Mouse (Mus musculus) G1E (cell line): ENCODE measurements around the gene Zfp423. TPM values are rescaled to one million over a fixed set of nuclear protein-coding genes. Genes with fewer than 3 reads are reported as not detected.
A peak's percentile ranks its signal among the peaks of the same experiment; 100 is the strongest.

Experiments
- ATAC-seq: 2 replicates; pipeline ENCODE4 v1.8.0; 2016; ENCODE audit warnings: mild to moderate bottlenecking; ENCODE audit not compliant: insufficient number of reproducible peaks, poor library complexity, low FRiP score, severe bottlenecking; ENCODE audit errors: extremely low read depth
- DNase-seq: peaks from one replicate; pipeline ENCODE4 v3.0.0; 2012; ENCODE audit warnings: low spot score
- H3K27me3 ChIP-seq: 2 replicates; pipeline ENCODE4 v1.6.1; 2012; ENCODE audit warnings: mild to moderate bottlenecking, low read length, inconsistent platforms; ENCODE audit not compliant: insufficient read depth
- H3K36me3 ChIP-seq: replicated peaks from 2 replicates; pipeline ENCODE3; 2012; ENCODE audit warnings: mild to moderate bottlenecking, inconsistent platforms
- H3K4me1 ChIP-seq: 2 replicates; pipeline ENCODE4 v1.6.1; 2012; ENCODE audit warnings: low read depth, low read length, inconsistent platforms, mixed read lengths; ENCODE audit not compliant: insufficient read depth
- H3K4me3 ChIP-seq: 2 replicates; pipeline ENCODE4 v1.5.1; 2012; ENCODE audit warnings: low read depth, mild to moderate bottlenecking, inconsistent platforms, low read length, moderate library complexity, mixed read lengths
- H3K9me3 ChIP-seq: replicated peaks from 2 replicates; pipeline ENCODE4 v1.6.1; 2012; ENCODE audit warnings: inconsistent platforms
- CTCF ChIP-seq: IDR thresholded peaks from 2 replicates; pipeline ENCODE4 v1.5.1; 2012; ENCODE audit warnings: low read depth, low read length, inconsistent platforms, mixed read lengths
- GATA1 ChIP-seq: IDR thresholded peaks from 2 replicates; pipeline ENCODE4 v1.6.1; 2012; ENCODE audit warnings: borderline replicate concordance, low read length, inconsistent platforms, mixed read lengths
- GATA2 ChIP-seq: IDR thresholded peaks from 2 replicates; pipeline ENCODE4 v1.6.1; 2012; ENCODE audit warnings: low read depth, low read length, inconsistent platforms, borderline replicate concordance
- POLR2AphosphoS5 ChIP-seq: IDR thresholded peaks from 2 replicates; pipeline ENCODE4 v1.6.1; 2012; ENCODE audit warnings: low read depth, low read length, inconsistent platforms; ENCODE audit not compliant: insufficient replicate concordance
- TAL1 ChIP-seq: conservative IDR thresholded peaks from 2 replicates; pipeline ENCODE4 v1.6.1; 2012; ENCODE audit warnings: low read depth, low read length, inconsistent platforms, mixed read lengths
- polyA plus RNA-seq: library from polyadenylated mRNA; stranded (reverse); fragments of >175 nt; gene quantifications from 2 replicates; pipeline ENCODE4 v1.2.3, GENCODE M21; 2012
- total RNA-seq, 2 experiments: library from RNA; stranded (forward) in 1 of 2; stranded (reverse) in 1 of 2; fragments of 200-1000 nt in 1 of 2; fragments of >200 nt in 1 of 2; fragmentation: Nextera tagmentation in 1 of 2; gene quantifications; 2 replicates each; pipeline ENCODE4 v1.2.3; 2014 to 2017

The Zfp423 gene
- total and polyA plus RNA-seq, 3 experiments = not detected

DNA sequence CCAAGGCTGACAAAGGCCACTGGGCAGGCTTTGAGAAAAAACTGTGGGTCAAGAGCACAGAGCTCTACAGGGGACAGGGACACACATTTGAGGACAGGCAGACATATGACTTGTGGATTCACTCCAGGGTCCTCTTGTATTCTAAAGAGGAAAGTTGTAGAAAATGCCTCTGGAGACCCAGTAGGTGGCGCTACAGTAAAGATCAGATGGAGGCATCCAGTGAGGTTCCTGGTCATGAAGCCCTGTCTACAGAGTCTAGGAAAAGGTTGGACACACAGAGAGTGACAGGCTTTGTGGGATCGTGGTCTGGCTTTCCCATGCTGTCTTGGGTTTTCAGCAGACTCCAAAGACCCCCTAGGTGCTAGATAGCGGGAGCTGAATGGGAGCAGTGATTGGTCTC, 318.5 kb downstream of the Zfp423 start:
- DNase-seq (no peak), ATAC-seq (no peak)
- no peaks in the 10 kb centered on the region for H3K36me3 ChIP-seq
- H3K27me3 ChIP-seq = no peaks in the 10 kb centered on the region
- H3K4me1 ChIP-seq = no peaks in the 10 kb centered on the region
- H3K9me3 ChIP-seq = peaks cover 86% of the 10 kb centered on the region
- no peak overlapping the region for H3K4me3 ChIP-seq
- TF ChIP-seq GATA1 = no peak
- no peak for TF ChIP-seq POLR2AphosphoS5

DNA sequence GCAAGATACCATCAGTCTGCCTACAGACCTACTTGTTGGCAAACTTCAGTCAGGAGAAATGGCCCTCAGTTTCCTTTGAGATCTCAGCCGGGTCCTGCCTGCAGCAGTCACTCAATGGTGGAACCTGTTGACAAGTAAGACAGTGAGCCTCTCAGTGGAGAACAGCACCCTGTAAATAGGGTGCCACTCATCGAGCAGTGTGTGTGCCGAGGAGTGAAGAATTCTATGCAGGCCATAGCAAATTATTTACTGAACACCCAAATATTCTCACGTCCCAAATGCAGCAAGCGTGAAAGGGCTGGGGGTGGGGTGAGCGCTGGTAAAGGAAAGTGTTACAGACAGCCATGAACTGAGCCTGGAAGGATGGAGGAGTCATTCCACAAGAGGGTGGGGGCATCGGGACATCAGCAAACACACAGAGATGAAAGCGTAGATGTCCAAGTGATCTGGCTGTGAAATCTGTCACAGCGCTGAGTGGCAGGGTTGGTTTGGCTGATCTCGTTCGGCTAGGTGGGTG, 323.1 kb downstream of the Zfp423 start:
- peaks cover 79% of the 10 kb centered on the region for H3K9me3 ChIP-seq
- no peaks in the 10 kb centered on the region for H3K36me3 ChIP-seq
- no peaks in the 10 kb centered on the region for H3K4me1 ChIP-seq
- no peak for ATAC-seq
- TF ChIP-seq TAL1 = no peak
- TF ChIP-seq CTCF = no peak
- no peak for TF ChIP-seq POLR2AphosphoS5
- TF ChIP-seq GATA2 = no peak
- TF ChIP-seq GATA1 = no peak
- DNase-seq = no peak
- H3K27me3 ChIP-seq = no peaks in the 10 kb centered on the region
- H3K4me3 ChIP-seq = no peak overlapping the region

DNA sequence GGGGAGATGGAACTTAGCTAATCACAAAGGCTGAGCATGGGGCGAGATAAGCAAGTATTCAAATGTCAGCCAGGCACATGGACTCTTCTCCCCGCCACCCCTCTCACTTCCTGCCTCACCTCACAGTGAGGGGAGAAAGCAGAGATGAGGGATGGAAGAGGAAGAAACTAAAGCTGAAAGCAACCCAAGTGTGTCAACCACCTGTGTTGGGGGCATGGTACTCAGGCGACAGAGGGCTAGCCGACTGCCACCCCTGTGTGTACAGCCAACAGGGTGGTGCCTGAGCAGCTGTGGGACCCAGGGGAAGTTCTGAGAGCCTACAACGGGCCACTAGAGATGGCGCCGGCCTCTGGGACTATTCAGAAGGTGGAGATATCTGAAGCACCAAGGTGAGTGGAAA, 327.6 kb downstream of the Zfp423 start:
- no peak for TF ChIP-seq GATA2
- TF ChIP-seq TAL1 = no peak
- no peak for TF ChIP-seq CTCF
- no peak for TF ChIP-seq POLR2AphosphoS5
- no peak for TF ChIP-seq GATA1
- no peaks in the 10 kb centered on the region for H3K36me3 ChIP-seq
- H3K9me3 ChIP-seq = peaks cover 78% of the 10 kb centered on the region
- H3K4me1 ChIP-seq = no peaks in the 10 kb centered on the region
- ATAC-seq (no peak), DNase-seq (no peak)
- no peak overlapping the region for H3K4me3 ChIP-seq
- H3K27me3 ChIP-seq = no peaks in the 10 kb centered on the region

DNA sequence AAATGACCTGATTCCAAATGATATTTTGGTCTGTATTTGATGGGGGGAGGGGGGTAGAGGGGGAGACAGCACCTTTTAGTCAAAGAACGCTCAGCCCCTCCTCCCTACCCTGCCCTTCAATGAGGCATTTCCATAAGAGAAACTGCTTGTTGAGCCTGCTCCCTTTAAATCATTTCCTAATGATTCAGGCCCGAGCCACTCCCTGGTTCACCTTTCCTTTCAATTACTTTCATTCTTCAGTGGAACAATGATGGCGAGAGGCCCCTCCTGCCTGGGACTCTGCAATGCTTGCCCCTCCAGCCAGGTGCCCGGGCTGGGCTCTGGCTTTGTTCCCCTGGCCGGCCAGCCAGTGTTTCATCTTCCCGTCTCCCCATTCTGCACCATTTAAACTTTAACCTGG, 329.7 kb downstream of the Zfp423 start:
- H3K36me3 ChIP-seq = no peaks in the 10 kb centered on the region
- ATAC-seq (no peak), DNase-seq (no peak)
- no peak for TF ChIP-seq GATA2
- no peak for TF ChIP-seq POLR2AphosphoS5
- no peak for TF ChIP-seq TAL1
- TF ChIP-seq CTCF = no peak
- TF ChIP-seq GATA1 = no peak
- H3K4me1 ChIP-seq = no peaks in the 10 kb centered on the region
- H3K4me3 ChIP-seq = no peak overlapping the region
- no peaks in the 10 kb centered on the region for H3K27me3 ChIP-seq
- H3K9me3 ChIP-seq = peaks cover 73% of the 10 kb centered on the region

DNA sequence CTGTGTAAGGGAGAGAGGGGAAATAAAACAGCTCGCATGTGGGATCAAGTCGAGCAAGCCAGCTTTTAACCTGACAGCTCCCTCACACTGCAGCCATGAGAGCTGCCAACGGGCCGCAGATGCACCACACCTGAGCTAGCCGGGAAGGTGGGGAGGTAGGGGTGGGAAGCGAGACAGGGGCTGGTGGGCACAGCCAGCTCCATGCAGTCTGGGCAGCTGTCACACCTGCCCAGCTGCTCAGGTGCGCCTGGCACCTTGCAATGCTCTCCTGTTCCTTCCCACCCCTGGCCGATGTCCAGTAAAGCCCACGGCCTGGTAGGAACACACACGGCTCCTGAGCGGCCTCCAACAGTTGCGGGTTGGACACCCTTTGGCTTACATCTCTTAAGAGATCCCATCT, 338.2 kb downstream of the Zfp423 start:
- TF ChIP-seq POLR2AphosphoS5 (no peak), GATA1 (no peak), TAL1 (no peak), GATA2 (no peak), CTCF (no peak)

DNA sequence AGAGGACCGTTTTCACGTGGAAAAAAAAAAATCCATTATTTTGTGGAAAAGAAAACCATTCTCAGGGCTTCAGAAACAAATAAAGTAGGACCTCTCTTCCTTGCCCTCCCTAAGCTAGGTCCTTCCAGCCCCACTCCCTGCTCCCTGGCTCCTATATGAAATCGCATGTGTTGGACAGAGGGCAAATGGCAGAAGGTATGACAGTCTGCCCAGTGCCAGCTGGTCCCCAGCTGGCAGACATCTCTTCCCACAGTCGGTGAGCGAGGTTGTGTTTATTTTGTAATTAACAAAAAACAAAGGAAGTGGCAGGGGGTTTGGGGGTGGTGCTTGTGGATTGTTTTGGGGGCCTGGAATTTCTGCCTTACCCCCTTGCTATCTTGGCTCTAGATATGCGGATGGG, 339.2 kb downstream of the Zfp423 start:
- TF ChIP-seq GATA2 (no peak), POLR2AphosphoS5 (no peak), GATA1 (no peak), CTCF (no peak), TAL1 (no peak)
- Histone ChIP-seq H3K36me3 (no peaks in the 10 kb centered on the region), H3K4me3 (no peak overlapping the region), H3K9me3 (peaks cover 84% of the 10 kb centered on the region), H3K4me1 (no peaks in the 10 kb centered on the region), H3K27me3 (no peaks in the 10 kb centered on the region)
- DNase-seq = no peak
- no peak for ATAC-seq

More for the DNA sequence above, 338.2 kb downstream of the Zfp423 start:
- DNase-seq = no peak
- H3K27me3 ChIP-seq = no peaks in the 10 kb centered on the region
- peak overlapping the region; percentile 30; the same call in 1 of the 2 replicates for H3K4me3 ChIP-seq
- no peaks in the 10 kb centered on the region for H3K36me3 ChIP-seq
- H3K9me3 ChIP-seq = peaks cover 80% of the 10 kb centered on the region
- ATAC-seq = no peak
- H3K4me1 ChIP-seq = no peaks in the 10 kb centered on the region

DNA sequence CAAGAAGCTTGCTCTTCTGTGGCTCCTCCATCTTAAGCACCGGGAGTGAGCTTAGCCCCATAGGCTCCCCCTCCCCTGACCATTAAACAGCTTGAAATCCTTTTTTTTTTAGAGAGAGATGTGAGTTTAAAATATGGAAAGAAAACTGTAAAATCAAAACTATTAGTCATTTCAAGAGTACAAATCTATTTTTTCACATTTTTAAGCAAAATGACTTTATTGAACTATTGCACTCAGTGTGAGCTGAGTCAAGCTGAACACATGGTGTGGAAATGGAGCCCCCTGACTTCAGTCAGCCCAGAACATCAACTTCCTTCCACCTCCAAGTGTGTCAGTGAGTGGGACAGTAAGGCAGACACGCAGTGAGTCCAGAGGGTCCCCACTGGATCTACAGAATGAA, 339.9 kb downstream of the Zfp423 start:
- no peaks in the 10 kb centered on the region for H3K27me3 ChIP-seq
- no peaks in the 10 kb centered on the region for H3K4me1 ChIP-seq
- no peak for DNase-seq
- no peak for ATAC-seq
- no peaks in the 10 kb centered on the region for H3K36me3 ChIP-seq
- H3K4me3 ChIP-seq = no peak overlapping the region
- TF ChIP-seq CTCF (no peak), POLR2AphosphoS5 (no peak), GATA2 (no peak), GATA1 (no peak), TAL1 (no peak)
- peaks cover 88% of the 10 kb centered on the region for H3K9me3 ChIP-seq
